Mouse (Mus musculus): ENCODE measurements around the gene Ada.
A peak's percentile ranks its signal among the peaks of the same experiment; 100 is the strongest.

The Ada gene

DNA sequence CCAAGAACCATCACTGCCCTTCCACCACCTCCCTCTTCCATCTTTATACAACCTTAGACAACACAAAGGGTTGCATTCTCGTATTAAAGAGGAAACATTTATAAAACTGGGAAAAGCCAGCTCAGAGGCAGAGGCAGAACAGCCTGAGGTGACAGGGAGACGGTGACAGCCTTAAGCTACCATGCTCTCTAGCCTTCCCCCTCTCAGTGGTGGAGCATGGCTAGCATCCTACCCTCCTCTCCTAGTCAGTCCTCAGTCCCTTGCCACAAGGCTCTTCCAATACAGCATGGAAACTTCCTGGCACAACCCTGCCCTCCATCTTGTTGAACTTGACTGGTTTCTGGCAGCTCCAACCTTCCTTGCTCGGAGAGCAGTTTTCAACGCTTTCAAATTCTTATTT, 21.7 kb downstream of the Ada start:
- DNase-seq: no peak

- no peak for DNase-seq
These were observed 23.2 kb downstream of the Ada start for GRCm38 (mm10) chr2:163726766-163727393.

DNA sequence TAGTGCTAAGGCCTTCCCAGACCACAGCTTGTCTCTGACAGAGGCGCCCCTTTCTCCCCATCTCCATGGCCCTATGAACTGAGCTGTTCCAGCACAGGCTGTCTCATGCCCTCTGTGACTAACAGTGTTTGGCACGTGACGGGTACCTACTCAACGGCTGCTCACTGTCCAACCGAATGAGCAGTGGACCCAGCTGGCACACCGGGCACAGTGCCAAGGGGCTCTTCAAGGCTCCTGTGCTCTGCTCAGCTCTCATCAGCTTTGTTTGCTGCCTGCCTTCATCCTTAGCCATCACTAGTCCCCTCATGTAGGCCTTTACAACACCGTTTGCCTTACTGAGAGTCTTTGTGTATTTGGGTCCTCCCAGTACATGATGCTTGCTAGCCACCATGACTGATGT, 27.5 kb downstream of the Ada start:
- peak; percentile 77 to 88 for DNase-seq

- DNase-seq: peak; percentile 29 to 40
These were observed 30.4 kb downstream of the Ada start for GRCm38 (mm10) chr2:163719616-163720015.

GRCm38 (mm10) chr2:163718951-163719603, 31.0 kb downstream of the Ada start:
- peak; percentile 89 to 91 for DNase-seq

- no peak for DNase-seq
These were observed 31.5 kb downstream of the Ada start for GRCm38 (mm10) chr2:163718526-163718925.

DNA sequence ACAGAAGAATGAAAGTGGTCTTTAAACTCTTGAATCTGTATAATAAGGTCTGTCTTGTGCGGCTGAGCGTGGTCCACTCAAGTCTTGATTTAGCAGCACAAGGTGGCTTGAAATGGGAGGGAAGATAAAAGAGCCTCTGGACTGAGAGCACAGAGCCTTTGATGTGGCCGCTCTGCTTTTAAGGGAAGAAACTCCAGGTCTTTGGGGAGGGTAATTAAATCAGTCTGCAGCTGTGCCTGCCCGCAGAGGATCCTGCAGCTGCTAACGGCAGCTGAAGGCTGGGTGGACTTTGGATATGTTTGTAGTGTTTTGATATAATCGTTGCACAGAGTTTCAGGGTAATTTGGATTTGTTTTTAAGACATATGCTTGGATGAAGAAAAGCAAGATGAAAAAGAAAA, 33.2 kb downstream of the Ada start:
- DNase-seq: no peak

- DNase-seq: no peak
These were observed 33.6 kb downstream of the Ada start for GRCm38 (mm10) chr2:163716448-163716847.

DNA sequence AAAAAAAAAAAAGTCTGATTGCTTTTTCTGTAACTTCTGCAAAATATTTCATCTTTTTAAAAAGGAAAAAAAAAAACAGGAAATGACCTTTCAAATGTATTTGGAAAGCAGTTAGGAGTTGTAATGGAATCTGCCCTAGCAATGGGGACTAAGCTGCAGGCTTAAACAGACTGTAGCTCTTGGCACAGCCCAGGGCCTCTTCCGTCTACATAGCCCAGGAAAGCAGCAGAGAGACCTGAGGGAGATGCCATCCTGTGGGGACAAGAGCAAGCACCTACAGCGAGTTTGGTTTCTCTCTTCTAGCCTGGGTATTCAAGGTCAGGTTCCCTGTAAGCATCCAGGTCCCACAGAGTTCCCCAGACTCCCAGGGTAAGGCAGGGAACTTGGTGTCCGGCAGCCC, 36.7 kb downstream of the Ada start:
- no peak for DNase-seq

DNA sequence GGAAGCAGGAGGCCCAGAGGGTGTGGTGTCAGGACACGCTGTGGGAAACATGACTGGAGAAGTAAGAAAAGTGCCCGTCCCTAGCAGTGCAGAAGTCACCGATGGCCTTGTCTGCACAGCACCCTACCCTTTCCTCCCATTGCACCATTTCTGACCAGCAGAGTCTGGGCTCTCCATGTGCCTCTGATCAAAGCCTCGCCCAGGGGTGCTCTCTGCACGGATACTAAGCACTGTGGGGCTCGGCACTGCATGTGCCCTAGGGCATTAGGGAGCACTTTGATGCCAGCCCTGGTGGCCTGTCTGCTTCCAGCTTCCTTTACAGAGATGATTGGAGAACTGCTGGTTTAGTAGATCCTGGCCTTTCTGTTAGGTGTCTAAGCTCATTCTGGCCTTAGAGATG, 37.2 kb downstream of the Ada start:
- no peak for DNase-seq

DNA sequence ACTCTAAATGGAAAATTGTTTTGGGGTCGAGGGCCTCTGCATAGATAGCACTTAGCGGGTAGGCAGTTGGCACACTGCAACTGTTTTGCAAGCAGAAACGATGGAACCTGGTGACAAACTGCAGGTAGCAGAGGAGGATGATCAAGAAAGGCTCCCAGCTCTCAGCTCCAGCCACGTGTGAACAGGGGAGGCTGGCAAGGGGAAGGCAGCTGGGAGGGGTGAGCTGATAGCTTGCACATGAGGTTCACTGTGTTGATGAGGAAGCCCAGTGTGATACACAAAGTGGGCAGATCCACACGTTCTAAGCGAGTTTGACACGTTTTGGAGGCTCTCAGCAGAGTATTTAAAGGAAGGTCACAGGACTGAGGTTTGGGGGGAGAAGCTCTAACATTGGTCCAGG, 37.6 kb downstream of the Ada start:
- no peak for DNase-seq

DNA sequence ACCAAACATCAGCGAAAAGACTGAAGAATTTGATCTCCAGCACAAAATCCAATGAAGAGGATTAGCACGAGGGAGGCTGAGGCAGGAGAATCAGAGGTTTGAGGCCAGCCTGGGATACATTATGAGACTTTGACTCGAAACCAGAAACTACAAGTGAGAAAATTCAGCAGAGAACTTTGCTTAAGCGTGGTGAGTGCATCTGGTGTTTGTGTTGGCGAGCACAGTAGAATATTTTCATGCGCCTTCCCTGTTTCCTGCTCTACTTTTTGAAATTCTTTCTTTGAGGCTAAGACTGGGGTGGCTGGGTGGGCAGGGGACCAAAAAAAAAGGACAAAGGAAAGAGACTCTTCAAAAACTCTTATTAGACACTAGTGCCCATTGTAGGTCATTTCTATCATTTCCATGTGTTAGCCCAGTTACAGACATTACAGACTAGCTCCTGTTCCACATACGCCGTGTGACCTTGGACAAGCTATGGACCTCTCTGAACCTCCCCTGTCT, 38.6 kb downstream of the Ada start:
- DNase-seq: no peak

DNA sequence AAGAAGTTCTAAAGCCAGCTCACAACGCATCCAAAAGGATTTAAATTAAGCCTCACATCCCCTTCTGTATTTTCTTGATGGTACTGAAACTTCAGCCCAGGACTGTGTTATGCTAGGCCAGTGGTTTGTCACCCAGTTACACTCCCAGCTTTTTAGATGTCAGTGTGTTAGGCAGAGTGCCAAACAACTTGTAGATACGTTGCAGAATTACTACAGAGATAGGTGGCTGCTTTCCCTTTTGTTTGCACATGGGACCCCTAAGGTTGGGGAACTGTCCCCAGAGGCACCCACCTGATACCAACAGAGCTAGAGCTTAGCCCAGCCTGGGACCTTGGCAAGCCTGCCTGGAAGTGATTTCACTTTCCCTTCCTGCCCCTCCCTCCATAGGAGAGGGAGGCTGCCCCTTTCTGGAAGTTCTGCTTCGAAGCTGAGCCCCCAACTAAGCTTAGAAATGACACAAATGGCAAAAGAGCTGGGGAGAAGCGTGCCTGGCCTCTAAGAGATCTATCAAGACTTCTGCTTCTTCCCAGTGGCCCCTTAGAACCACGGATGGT, 39.4 kb downstream of the Ada start:
- no peak for DNase-seq

- no peak for DNase-seq
These were observed 40.0 kb downstream of the Ada start for GRCm38 (mm10) chr2:163710000-163710399.

- no peak for DNase-seq
These were observed 41.2 kb downstream of the Ada start for GRCm38 (mm10) chr2:163708763-163709250.

DNA sequence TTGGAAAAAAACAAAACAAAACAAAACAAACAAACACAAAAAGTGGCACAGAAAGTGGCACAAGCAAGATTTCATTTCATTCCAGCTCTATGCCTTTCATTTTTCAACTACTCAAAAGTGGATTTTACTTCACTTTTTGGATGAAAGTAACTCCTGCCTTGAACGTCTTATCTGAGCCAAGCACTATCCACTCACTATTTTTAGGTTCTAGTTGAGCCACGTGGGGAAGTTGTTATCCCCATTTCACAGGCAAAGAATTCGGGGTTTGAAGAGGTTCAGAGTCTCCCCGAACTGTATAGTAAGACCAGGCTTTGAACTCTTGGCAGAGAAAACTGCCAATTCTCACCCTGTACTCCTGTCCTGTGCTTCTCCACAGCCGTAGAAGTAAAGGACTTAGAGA, 41.7 kb downstream of the Ada start:
- no peak for DNase-seq

- DNase-seq: no peak
These were observed 46.3 kb downstream of the Ada start for GRCm38 (mm10) chr2:163703599-163704260.

DNA sequence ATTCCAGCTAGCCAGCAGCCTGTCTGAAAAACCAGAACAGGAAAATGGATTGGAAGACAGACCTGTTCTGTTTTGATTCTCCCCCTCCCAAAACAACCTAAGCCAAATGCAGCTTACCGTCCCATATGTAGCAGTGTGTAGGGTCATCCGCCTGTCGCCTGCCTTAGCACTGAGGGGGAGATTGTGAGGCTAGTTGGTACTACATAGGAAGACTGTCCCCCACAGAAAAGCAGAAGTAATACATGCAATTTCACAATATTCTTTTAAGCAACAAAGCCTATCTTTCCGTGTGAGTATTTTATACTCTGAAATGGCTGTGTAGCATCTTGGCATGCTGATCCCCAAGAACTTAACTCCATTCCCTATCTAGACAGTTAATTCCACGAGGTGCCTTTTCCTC, 47.1 kb downstream of the Ada start:
- no peak for DNase-seq

DNA sequence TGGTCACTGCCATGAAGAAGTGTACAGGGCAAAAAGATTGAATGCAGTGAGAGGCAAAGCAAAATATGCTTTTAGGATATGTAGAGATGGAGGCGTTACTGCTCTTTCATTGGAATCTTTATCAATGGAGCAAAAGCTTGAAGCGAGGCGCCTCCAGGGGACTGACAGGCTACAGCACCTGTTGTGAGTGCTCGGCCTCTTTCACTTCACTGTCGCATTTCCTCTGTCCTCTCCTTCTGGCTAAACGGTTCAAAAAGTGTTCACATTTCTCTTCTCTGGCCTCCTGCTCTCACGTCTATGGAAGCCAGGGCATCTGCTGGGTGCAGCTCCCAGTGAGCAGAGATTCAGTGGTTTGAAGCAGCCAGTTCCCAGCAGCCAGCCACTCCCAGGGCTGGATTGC, 47.6 kb downstream of the Ada start:
- DNase-seq: no peak

DNA sequence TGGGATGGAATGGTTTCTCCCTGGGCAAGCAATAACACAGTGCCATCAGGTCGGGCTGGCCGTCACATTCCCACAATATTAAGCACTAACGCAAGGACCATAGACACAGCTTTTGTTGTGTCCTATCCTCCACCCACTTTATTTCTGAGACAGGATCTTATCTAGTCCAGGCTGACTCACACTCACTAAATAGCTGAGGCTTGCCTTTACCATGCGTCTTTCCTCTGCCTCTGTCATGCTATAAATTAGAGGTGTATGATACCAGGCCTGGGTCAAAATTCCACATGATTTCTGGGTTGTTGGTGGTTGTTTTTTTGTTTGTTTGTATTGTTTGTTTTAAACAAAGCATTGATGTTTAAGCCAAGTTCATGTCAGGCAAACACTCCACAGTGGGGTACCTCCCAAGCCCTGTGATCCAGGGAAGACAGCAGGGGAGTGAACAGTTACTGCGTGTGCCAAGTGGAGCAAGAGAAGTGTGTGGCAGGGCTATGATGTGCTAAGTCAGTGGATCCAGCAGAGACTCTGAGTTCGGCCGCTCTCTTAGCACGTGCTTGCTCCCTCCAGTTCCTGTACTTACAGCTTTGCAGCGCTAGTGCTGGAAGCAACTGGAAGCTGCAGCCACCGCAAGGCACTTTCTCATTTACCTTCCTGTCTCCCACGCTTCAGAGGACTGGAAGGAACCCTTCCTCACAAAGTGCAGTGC, 50.8 kb downstream of the Ada start:
- peak in 1 of 2 experiments; percentile 40 for DNase-seq

DNA sequence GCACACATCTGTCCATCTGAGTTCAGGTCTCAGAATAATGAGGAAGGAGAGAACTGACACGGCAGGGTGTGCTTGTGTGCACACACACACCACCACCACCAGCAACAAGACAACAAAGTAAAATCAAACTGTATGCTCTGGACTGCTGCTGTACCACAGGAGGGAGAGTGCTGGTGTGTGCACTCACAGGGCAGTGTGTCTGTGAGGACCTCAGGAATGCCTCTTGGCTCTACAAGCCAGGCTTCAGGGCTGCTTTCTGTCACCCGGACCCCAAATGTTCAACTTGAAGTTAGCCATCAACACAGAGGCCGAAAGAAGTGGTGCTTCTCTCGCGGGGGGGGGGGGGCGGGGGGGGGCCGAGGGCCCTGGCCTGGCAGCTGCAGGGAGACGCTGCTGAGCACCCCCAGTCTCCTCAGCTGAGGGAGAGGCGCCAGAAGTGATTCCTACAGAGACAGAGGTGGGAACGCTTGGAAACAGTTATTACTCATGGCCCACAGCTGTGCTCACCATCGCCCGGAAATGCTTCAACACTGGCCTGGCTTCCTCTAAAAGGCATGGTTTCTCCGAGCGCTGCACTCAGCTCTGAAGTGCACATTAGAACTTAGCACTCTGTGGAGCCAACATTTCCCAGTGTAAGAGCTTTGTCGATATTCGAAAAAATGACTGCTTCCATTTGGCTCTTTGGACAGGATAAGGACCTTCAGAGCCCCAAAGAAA, 52.1 kb downstream of the Ada start:
- DNase-seq: no peak

GRCm38 (mm10) chr2:163696763-163697162, 53.3 kb downstream of the Ada start:
- DNase-seq: no peak

Measured in cerebellum, postnatal 25 days (tissue).